Mouse (Mus musculus): Measurements from ENCODE around the gene Tmem167.

- TF ChIP-seq EP300 (IDR thresholded peaks at IDR 0.05; ENCODE audit: low read depth) (no peak), CTCF (IDR thresholded peaks at IDR 0.05; ENCODE audit: low read depth) (no peak)
Observed at GRCm38 (mm10) chr13:90171390-90171789, 82.5 kb downstream of the Tmem167 start.
